Mouse (Mus musculus) urinary bladder, adult 2 months (tissue): ENCODE data around the gene Kndc1. TPM values are rescaled to one million over a fixed set of nuclear protein-coding genes. Genes with fewer than 3 reads are reported as not detected.
A peak's percentile ranks its signal among the peaks of the same experiment; 100 is the strongest.

Experiments used
- DNase-seq: peaks from one replicate; pipeline ENCODE4 v3.0.0; 2022; ENCODE audit warnings: low spot score
- polyA plus RNA-seq: library from polyadenylated mRNA; depleted of rRNA; stranded (reverse); fragments of >200 nt; gene quantifications from 2 replicates; pipeline ENCODE4 v1.2.3, GENCODE M21; 2012

The Kndc1 gene
- polyA plus RNA-seq, 1 experiment = 0.03 TPM

- no peak for DNase-seq
Measured at GRCm38 (mm10) chr7:139905261-139905660, 10.8 kb downstream of the Kndc1 start.

GRCm38 (mm10) chr7:139905661-139906060, 11.2 kb downstream of the Kndc1 start:
- DNase-seq = no peak

DNA sequence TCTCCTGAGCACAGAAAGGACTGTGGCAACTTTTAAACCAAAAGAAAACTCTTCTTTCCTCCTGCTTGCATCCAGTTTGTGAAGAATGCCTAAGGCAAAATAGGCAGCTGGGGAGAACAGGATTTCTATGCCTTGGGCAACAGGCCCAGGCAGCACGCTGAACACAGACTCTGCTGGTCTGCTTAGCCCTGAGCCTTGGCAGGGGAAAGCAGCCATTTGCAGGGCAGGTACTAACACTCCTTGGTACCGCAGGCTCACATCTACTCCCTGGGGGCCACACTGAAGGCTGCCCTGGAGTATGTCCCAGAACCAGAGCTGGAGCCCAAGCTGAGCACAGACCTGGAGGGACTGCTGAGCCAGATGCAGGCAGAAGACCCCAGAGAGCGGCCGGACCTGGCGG, 13.7 kb downstream of the Kndc1 start:
- no peak for DNase-seq

GRCm38 (mm10) chr7:139909469-139909868, 15.0 kb downstream of the Kndc1 start:
- no peak for DNase-seq

DNA sequence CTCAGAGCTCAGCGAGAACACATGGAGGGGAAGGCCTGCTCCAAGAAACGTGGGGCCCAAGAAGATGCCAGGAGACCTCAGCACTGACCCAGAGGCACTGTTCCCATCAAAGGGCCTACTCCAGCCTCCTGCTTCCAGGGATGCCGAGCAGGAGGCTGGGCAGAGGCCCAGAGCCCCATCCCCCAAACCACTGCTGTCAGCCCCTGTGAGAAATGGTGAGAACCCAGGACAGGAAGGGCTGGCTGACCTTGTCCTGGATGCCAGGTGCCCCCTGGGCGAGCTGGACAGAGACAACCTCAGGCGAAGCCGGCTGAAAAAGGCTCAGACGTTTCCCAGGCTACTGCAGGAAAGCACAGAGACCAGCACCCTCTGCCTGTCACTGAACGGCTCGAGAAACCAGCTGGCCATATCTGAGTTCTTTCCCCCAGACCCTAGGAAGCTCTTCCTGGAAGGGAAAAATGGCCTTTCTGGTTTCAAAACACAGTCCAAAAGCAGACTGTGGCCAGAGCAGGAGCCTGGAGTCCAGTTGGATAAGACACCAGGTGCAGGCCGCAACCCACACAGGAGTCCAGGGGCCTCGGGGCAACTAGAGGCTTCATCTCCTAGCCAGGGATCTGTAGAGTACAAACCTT, 15.8 kb downstream of the Kndc1 start:
- no peak for DNase-seq

- DNase-seq = no peak
Measured at GRCm38 (mm10) chr7:139914141-139915047, 19.9 kb downstream of the Kndc1 start.

DNA sequence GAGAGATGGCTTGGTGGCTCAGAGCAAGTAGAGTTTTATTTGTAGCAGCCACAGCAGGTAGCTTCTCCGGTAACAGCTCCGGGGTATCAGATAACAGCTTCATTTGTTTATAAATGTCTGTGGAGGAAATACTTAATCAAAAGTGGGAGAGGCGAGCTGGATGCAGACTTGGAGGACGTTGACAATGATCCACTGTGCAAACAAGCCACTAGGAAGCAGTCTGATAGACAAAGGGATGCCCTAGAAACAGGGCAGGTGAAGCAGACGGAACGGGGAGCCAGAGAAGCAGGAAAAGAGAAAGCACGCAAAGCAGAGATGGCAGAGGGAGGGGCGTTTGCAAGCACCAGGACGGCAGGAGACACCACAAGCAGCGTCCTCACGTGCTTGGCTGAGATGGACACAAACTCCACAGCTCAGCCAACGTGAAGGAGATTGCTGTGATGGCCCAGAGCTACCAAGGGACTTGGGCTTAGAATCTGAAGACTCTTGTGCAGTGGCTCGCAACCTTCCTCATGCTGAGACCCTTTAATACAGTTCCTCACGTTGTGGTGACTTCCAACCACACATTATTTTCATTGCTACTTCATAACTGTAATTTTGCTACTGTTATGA, 21.3 kb downstream of the Kndc1 start:
- DNase-seq = no peak

GRCm38 (mm10) chr7:139916345-139916744, 21.8 kb downstream of the Kndc1 start:
- DNase-seq = no peak

GRCm38 (mm10) chr7:139918262-139918661, 23.8 kb downstream of the Kndc1 start:
- DNase-seq = no peak

GRCm38 (mm10) chr7:139930732-139931131, 36.2 kb downstream of the Kndc1 start:
- no peak for DNase-seq

DNA sequence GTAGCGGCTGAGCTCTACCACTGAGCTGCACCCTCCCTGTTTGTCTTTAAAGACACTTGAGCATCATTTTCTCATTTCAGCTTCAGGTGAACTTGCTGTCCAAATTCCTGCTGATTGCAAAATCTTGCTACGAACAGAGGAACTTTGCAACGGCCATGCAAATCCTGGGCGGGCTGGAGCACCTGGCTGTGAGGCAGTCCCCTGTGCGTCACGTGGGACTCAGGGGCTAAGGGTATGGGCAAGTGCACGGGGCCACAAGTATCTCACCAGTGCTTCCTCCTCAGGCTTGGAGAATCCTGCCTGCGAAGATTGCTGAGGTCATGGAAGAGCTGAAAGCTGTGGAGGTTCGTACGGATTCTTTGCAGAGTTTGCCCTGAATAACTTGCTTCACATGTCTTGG, 42.2 kb downstream of the Kndc1 start:
- DNase-seq = no peak

DNA sequence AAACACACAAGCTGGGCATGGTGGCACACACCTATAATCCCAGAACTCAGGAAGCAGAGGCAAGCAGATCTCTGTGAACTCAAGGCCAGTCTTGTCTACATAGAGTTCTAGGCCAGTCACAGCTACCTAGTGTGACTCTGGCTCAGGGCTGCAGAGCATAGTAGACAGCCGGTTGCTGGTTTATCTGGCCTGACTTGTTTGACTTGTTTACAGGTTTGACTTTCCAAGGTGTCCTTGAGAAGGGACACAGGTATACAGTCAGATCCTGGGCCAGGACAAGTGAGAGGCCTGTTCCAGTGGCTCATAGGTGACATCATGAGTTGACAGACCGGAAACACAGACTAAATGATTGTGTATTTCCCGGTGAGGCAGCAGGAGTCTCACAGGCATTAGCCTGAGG, 42.6 kb downstream of the Kndc1 start:
- no peak for DNase-seq

DNA sequence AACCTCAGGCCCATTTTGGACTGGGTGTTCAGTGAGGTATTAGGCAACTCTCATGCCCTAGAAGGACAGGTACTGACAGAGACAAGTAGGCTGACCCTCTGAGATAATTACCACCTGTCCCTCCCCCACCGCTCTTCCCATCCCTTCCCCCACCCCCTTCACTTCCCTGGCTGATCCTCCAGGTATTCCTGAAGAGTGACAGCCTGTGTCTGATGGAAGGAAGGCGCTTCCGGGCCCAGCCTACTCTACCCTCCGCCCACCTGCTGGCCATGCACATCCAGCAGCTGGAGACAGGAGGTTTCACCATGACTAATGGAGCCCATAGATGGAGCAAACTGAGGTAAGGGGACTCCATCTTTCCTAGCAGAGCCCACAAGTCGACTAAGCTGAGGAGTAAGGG, 43.3 kb downstream of the Kndc1 start:
- DNase-seq = no peak

DNA sequence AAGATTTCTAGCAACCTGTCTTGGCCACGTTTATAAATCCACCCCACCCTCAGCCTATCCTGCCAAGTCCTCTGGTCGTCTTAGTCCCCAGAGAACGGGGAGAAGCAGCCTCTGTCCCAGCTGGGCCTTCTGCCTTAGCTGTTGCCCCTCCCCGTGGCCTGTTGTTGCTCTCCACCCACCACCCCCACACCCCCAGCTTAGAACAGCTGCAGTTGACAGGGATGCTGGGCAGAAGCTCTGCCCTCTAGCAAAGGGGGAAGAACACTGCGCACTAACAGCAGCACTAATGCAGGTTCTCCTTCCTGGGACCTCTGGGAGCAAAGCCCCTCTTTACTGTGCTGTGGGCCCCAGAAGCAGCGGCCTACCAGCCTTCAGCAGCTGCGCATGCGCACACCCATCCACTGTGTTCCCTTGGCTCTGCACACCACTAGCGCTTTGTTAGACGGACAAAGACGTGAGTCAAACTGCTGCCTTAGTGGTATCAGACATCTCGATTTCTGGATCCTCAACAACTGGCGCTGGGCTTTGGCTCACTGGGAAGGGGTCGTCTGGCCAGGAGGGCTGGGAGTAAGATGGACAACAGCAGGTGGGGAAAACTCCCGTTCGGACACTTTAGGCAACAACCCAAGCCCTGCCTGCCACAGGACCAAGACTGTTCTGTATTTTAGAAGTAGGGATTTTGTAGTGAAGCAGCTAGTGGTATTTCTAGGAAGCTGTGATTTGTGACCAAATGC, 46.1 kb downstream of the Kndc1 start:
- no peak for DNase-seq

DNA sequence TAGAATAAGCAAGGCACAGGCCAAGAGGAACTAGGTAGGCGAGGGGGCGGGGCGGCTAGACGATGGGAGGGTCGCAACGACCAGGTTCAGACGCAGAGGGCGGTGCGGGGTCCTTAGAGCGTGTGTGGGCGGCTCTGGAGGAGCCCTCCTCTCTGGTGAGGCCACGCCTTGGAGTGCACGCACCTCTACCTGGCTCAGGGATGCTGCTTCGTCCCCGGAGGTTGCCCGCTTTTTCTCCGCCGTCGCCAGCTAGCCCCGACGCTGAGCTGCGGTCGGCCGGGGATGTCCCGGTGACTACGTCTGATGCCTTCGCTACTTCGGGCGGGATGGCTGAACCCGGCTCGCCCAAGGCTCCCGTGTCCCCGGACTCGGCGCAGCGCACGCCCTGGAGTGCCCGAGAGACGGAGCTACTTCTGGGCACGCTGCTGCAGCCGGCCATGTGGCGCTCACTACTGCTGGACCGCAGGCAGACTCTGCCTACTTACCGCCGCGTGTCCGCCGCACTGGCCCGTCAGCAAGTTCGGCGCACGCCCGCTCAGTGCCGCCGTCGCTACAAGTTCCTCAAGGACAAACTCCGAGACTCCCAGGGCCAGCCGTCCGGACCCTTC, 49.3 kb downstream of the Kndc1 start, which contains the start of gene Utf1:
TSS of gene Utf1 (plus strand) at position 116 of the 608 bp plus-strand sequence.
- DNase-seq = peak; percentile 28

DNA sequence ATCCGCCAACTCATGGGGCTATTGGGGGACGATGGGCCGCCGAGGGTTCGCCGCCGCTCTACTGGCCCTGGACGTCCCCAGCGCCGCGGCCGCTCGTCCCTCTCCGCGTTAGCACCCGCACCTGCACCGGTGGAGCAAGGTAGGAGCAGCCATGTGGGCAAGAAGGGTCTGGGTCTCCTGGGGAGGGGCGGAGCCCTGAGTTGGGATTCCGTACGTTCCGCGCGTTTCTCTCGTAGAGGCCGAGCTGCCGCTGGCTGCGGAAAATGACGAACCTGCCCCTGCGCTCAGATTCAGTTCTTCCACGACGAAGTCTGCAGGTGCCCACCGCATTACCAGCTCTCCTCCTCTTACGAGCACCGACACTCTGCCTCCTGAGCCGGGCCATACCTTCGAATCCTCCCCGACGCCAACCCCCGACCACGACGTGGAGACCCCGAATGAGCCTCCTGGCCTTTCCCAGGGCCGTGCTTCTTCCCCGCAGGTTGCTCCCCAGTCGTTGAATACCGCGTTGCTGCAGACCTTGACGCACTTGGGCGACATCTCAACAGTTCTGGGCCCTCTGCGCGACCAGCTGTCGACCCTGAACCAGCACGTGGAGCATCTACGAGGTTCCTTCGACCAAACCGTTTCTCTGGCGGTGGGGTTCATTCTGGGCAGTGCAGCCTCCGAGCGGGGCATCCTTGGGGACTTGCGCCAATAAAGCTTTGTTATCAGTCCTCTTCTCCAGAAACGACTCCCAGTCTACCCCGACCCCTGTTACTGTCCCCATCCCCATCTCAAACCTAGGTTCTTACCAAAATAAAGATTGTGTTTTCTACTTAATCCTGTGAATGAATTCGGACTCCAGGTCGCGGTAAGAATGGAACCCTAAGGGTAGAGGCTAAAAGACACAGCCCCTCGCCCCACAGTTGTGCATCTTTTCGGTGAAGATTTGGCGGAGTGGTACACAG, 50.1 kb downstream of the Kndc1 start:
- no peak for DNase-seq

DNA sequence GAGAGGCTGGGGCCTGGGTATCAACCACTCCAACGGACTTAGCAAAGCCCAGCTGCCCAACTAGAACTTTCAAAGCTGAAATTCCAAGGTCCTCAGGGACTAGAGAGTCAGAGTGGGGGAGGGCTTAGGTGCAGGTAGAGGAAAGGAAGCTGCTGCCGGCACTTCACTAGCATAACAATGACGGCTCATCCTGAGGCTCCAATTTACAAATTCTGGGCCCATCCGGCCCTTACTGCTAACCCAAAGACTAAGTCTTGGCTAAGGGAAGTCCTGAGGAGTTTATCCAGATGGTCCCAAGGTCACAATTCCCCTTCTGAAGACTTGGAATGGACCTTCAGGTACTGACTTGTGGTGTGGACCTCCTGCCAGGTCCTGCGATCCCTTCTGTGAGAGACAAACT, 51.0 kb downstream of the Kndc1 start:
- no peak for DNase-seq

- DNase-seq = no peak
Measured at GRCm38 (mm10) chr7:139946032-139946431, 51.5 kb downstream of the Kndc1 start.

- peak; percentile 27 for DNase-seq
Measured at GRCm38 (mm10) chr7:139949893-139950282, 55.4 kb downstream of the Kndc1 start.

- no peak for DNase-seq
Measured at GRCm38 (mm10) chr7:139950283-139950971, 55.9 kb downstream of the Kndc1 start.
